Mouse (Mus musculus): Measurements from ENCODE around the gene Tesc.
A peak's percentile ranks its signal among the peaks of the same experiment; 100 is the strongest.

GRCm38 (mm10) chr5:118093321-118094035 lies 65.9 kb downstream of the Tesc start:
- TF ChIP-seq ZNF384 (IDR thresholded peaks at IDR 0.05; ENCODE audit: low read depth, low read length) = no peak
- no peak for TF ChIP-seq POLR2A (IDR thresholded peaks at IDR 0.05; ENCODE audit: low read depth, low read length)
- peak; percentile 15; the same call in 1 of the 2 replicates for TF ChIP-seq USF1 (IDR thresholded peaks at IDR 0.05; ENCODE audit: low read depth, low read length)
- TF ChIP-seq E2F4 (IDR thresholded peaks at IDR 0.05; ENCODE audit: insufficient replicate concordance, low read depth, low read length) = no peak
- TF ChIP-seq ZC3H11A (IDR thresholded peaks at IDR 0.05; ENCODE audit: low read depth, low read length) = no peak
- TF ChIP-seq NELFE (IDR thresholded peaks at IDR 0.05; ENCODE audit: low read depth, low read length) = no peak
- 0 out of 4 replicates have a peak, but pooled peaks of 1 of the 2 experiments have one; percentile 13 for TF ChIP-seq CTCF (conservative IDR thresholded peaks at IDR 0.05 in 1 of 2, IDR thresholded peaks at IDR 0.05 in 1 of 2; ENCODE audit: low read depth in 2 of 2, low read length in 2 of 2)
- no peak for TF ChIP-seq MAX (IDR thresholded peaks at IDR 0.05; ENCODE audit: low read length)
- no peak for TF ChIP-seq ETS1 (conservative IDR thresholded peaks at IDR 0.05; ENCODE audit: low read depth, low read length)

All from CH12.LX (cell line).